Mouse (Mus musculus) C2C12 (cell line): ENCODE data around the gene Chst10. TPM values are rescaled to one million over a fixed set of nuclear protein-coding genes. Genes with fewer than 3 reads are reported as not detected.

Experiments
- H3K27me3 ChIP-seq: one replicate; pipeline ENCODE4 v1.6.1; 2011; ENCODE audit not compliant: control insufficient read depth, insufficient read depth, insufficient read length
- H3K36me3 ChIP-seq: one replicate; pipeline ENCODE4 v1.6.1; 2011; ENCODE audit not compliant: control insufficient read depth, insufficient read depth
- H3K4me3 ChIP-seq: one replicate; pipeline ENCODE4 v1.5.1; 2011; ENCODE audit warnings: mild to moderate bottlenecking, control low read depth; ENCODE audit not compliant: poor library complexity, insufficient read depth, severe bottlenecking
- H3K79me2 ChIP-seq: one replicate; pipeline ENCODE4 v1.6.1; 2011; ENCODE audit not compliant: control insufficient read depth, insufficient read depth
- H3K79me3 ChIP-seq: one replicate; pipeline ENCODE4 v1.6.1; 2011; ENCODE audit warnings: low read depth, control low read depth
- H3ac ChIP-seq: one replicate; pipeline ENCODE3; 2011; ENCODE audit warnings: low read depth; ENCODE audit not compliant: control insufficient read depth, insufficient read length
- CEBPB ChIP-seq: IDR thresholded peaks from one replicate; pipeline ENCODE4 v1.6.1; 2011; ENCODE audit warnings: low read depth, mild to moderate bottlenecking, control low read depth, moderate library complexity
- CTCF ChIP-seq: IDR thresholded peaks from one replicate; pipeline ENCODE4 v1.5.1; 2011; ENCODE audit not compliant: control insufficient read depth, insufficient read depth, insufficient read length
- FOSL1 ChIP-seq: IDR thresholded peaks from one replicate; pipeline ENCODE4 v1.8.0; 2011; ENCODE audit warnings: mild to moderate bottlenecking, low read length; ENCODE audit not compliant: poor library complexity, insufficient read depth, severe bottlenecking
- MAX ChIP-seq: IDR thresholded peaks from one replicate; pipeline ENCODE4 v1.6.1; 2011; ENCODE audit warnings: mild to moderate bottlenecking, control low read depth
- MYOD1 ChIP-seq: IDR thresholded peaks from one replicate; pipeline ENCODE4 v1.6.1; 2011; ENCODE audit warnings: low read depth; ENCODE audit not compliant: control insufficient read depth, insufficient read length
- MYOG ChIP-seq: IDR thresholded peaks from one replicate; pipeline ENCODE4 v1.6.1; 2011; ENCODE audit not compliant: control insufficient read depth, insufficient read length; ENCODE audit errors: extremely low read depth
- USF1 ChIP-seq: IDR thresholded peaks from one replicate; pipeline ENCODE4 v1.6.1; 2011; ENCODE audit warnings: low read depth, mild to moderate bottlenecking, control low read depth, moderate library complexity
- polyA plus RNA-seq: library from polyadenylated mRNA; unstranded; fragments of >200 nt; fragmentation: generic; extraction: Trizol; gene quantifications from one replicate; pipeline ENCODE4 v1.2.1, GENCODE M21; 2012; ENCODE audit warnings: missing spikeins

Chst10 gene
- polyA plus RNA-seq, 1 experiment: 0.06 TPM

- no peaks in the 10 kb centered on the region for H3K79me2 ChIP-seq
- H3ac ChIP-seq: no peak overlapping the region
- TF ChIP-seq MYOD1: no peak
- no peak for TF ChIP-seq USF1
- no peaks in the 10 kb centered on the region for H3K36me3 ChIP-seq
- no peaks in the 10 kb centered on the region for H3K79me3 ChIP-seq
- H3K27me3 ChIP-seq: no peaks in the 10 kb centered on the region
- no peak overlapping the region for H3K4me3 ChIP-seq
Observed at GRCm38 (mm10) chr1:38882746-38883145, 15.2 kb downstream of the Chst10 start.

- Histone ChIP-seq H3K36me3 (no peaks in the 10 kb centered on the region), H3K4me3 (no peak overlapping the region), H3ac (no peak overlapping the region), H3K27me3 (no peaks in the 10 kb centered on the region), H3K79me3 (no peaks in the 10 kb centered on the region), H3K79me2 (no peaks in the 10 kb centered on the region)
- no peak for TF ChIP-seq MYOG
- TF ChIP-seq CTCF: no peak
- TF ChIP-seq MYOD1: no peak
- TF ChIP-seq MAX: no peak
- no peak for TF ChIP-seq USF1
- no peak for TF ChIP-seq FOSL1
- no peak for TF ChIP-seq CEBPB
Observed at GRCm38 (mm10) chr1:38881366-38881765, 16.6 kb downstream of the Chst10 start.

- H3K79me2 ChIP-seq: no peaks in the 10 kb centered on the region
- no peaks in the 10 kb centered on the region for H3K79me3 ChIP-seq
- H3K27me3 ChIP-seq: peaks cover 11% of the 10 kb centered on the region
- TF ChIP-seq USF1: no peak
- no peak for TF ChIP-seq CTCF
- no peak for TF ChIP-seq FOSL1
- no peak for TF ChIP-seq MYOG
- TF ChIP-seq CEBPB: no peak
- no peak for TF ChIP-seq MAX
- TF ChIP-seq MYOD1: no peak
- no peaks in the 10 kb centered on the region for H3K36me3 ChIP-seq
- H3ac ChIP-seq: no peak overlapping the region
- H3K4me3 ChIP-seq: no peak overlapping the region
Observed at GRCm38 (mm10) chr1:38876671-38877382, 21.1 kb downstream of the Chst10 start.

- Histone ChIP-seq H3K79me3 (no peaks in the 10 kb centered on the region), H3K79me2 (no peaks in the 10 kb centered on the region), H3K27me3 (peaks cover 12% of the 10 kb centered on the region), H3K4me3 (no peak overlapping the region), H3ac (no peak overlapping the region), H3K36me3 (no peaks in the 10 kb centered on the region)
- no peak for TF ChIP-seq MYOD1
- TF ChIP-seq USF1: no peak
Observed at GRCm38 (mm10) chr1:38873911-38874310, 24.1 kb downstream of the Chst10 start.

- TF ChIP-seq MYOG (no peak), CEBPB (no peak), USF1 (no peak), CTCF (no peak)
- H3ac ChIP-seq: no peak overlapping the region
- no peaks in the 10 kb centered on the region for H3K79me3 ChIP-seq
- H3K79me2 ChIP-seq: no peaks in the 10 kb centered on the region
- H3K36me3 ChIP-seq: no peaks in the 10 kb centered on the region
- no peak overlapping the region for H3K4me3 ChIP-seq
- peaks cover 12% of the 10 kb centered on the region for H3K27me3 ChIP-seq
Observed at GRCm38 (mm10) chr1:38871834-38872233, 26.1 kb downstream of the Chst10 start.

GRCm38 (mm10) chr1:38869398-38870195 is 28.4 kb downstream of the Chst10 start:
- H3K4me3 ChIP-seq: no peak overlapping the region
- no peak for TF ChIP-seq MYOD1
- no peak for TF ChIP-seq CTCF
- no peaks in the 10 kb centered on the region for H3K36me3 ChIP-seq
- H3ac ChIP-seq: no peak overlapping the region
- no peaks in the 10 kb centered on the region for H3K79me2 ChIP-seq
- H3K27me3 ChIP-seq: peaks cover 18% of the 10 kb centered on the region
- no peaks in the 10 kb centered on the region for H3K79me3 ChIP-seq
